Mouse (Mus musculus) ES-E14 (cell line): ENCODE results near the gene Asic2.

Source experiments
- CHD2 ChIP-seq: IDR thresholded peaks from 2 replicates; pipeline ENCODE4 v1.6.1; 2014; ENCODE audit warnings: mild to moderate bottlenecking, low read depth, low read length, inconsistent platforms
- HCFC1 ChIP-seq: IDR thresholded peaks from 2 replicates; pipeline ENCODE4 v1.6.1; 2012; ENCODE audit warnings: low read length, inconsistent platforms, borderline replicate concordance; ENCODE audit not compliant: insufficient read depth
- MAFK ChIP-seq: IDR thresholded peaks from 2 replicates; pipeline ENCODE4 v1.6.1; 2014; ENCODE audit warnings: mild to moderate bottlenecking, low read depth, low read length, inconsistent platforms; ENCODE audit not compliant: insufficient read depth

GRCm38 (mm10) chr11:81362461-81362860, 605.8 kb downstream of the Asic2 start:
- TF ChIP-seq MAFK (no peak), CHD2 (no peak), HCFC1 (no peak)
